Mouse (Mus musculus) heart, postnatal 10 days (tissue): Measurements from ENCODE around the gene Trabd2b. TPM values are rescaled to one million over a fixed set of nuclear protein-coding genes. Genes with fewer than 3 reads are reported as not detected.

Experiments used
- DNase-seq, 2 experiments: peaks; one replicate each; pipeline ENCODE4 v3.0.0; 2021
- intact Hi-C: fragments of 180-260 bp; cut with DNase I; formaldehyde crosslinking; loops from one replicate; pipeline ENCODE4 v1.15.1; 2025
- total RNA-seq, 2 experiments: library from RNA; stranded (reverse); gene quantifications; 2 replicates each; pipeline ENCODE4 v1.2.3; 2021

The Trabd2b gene
- total RNA-seq, 2 experiments from 2014 or later = 21.1 to 25.6 TPM

GRCm38 (mm10) chr4:114625920-114626319 lies 219.4 kb downstream of the Trabd2b start:
- intact Hi-C loops = no loop called here
- DNase-seq = no peak

GRCm38 (mm10) chr4:114627674-114628293 lies 221.3 kb downstream of the Trabd2b start:
- intact Hi-C loops = no loop called here
- DNase-seq = no peak

- intact Hi-C loops = loop anchor here (1.0 to 5.0 kb wide), 6 partner anchors 104 to 335 kb away; partner anchors contain the start of gene Trabd2b
- DNase-seq = peak; percentile 86 to 91
Measured at GRCm38 (mm10) chr4:114635889-114636288, 229.4 kb downstream of the Trabd2b start.

GRCm38 (mm10) chr4:114636324-114636723 lies 229.8 kb downstream of the Trabd2b start:
- intact Hi-C loops = loop anchor here (1.0 to 5.0 kb wide), 5 partner anchors 104 to 290 kb away; partner anchors contain the start of gene Trabd2b
- DNase-seq = no peak

- DNase-seq = peak; percentile 64 to 66
Measured at GRCm38 (mm10) chr4:114637120-114637519, 230.6 kb downstream of the Trabd2b start.

GRCm38 (mm10) chr4:114642469-114642868 lies 235.9 kb downstream of the Trabd2b start:
- intact Hi-C loops = no loop called here
- no peak for DNase-seq

More at GRCm38 (mm10) chr4:114637120-114637519, 230.6 kb downstream of the Trabd2b start:
- intact Hi-C loops = loop anchor here (2.0 to 5.0 kb wide), 4 partner anchors 105 to 240 kb away; partner anchors contain the start of gene Trabd2b

GRCm38 (mm10) chr4:114643679-114644208 lies 237.2 kb downstream of the Trabd2b start:
- no peak for DNase-seq
- intact Hi-C loops = no loop called here

GRCm38 (mm10) chr4:114645341-114645740 lies 238.8 kb downstream of the Trabd2b start:
- intact Hi-C loops = loop anchor here (5.0 kb wide), 1 partner anchor 262 kb away; the partner anchor contains the start of gene Foxd2
- no peak for DNase-seq

GRCm38 (mm10) chr4:114646825-114647681 lies 240.5 kb downstream of the Trabd2b start:
- intact Hi-C loops = loop anchor here (1.0 to 5.0 kb wide), 2 partner anchors 260 to 300 kb away; partner anchors contain the start of gene Foxd2
- DNase-seq = no peak

GRCm38 (mm10) chr4:114647689-114648088 lies 241.2 kb downstream of the Trabd2b start:
- DNase-seq = peak; percentile 73 to 84
- intact Hi-C loops = loop anchor here (1.0 to 5.0 kb wide), 2 partner anchors 260 to 300 kb away; partner anchors contain the start of gene Foxd2

GRCm38 (mm10) chr4:114648532-114649074 lies 242.1 kb downstream of the Trabd2b start:
- intact Hi-C loops = loop anchor here (5.0 kb wide), 1 partner anchor 259 kb away; the partner anchor contains the start of gene Foxd2
- no peak for DNase-seq

GRCm38 (mm10) chr4:114650551-114650950 lies 244.0 kb downstream of the Trabd2b start:
- DNase-seq = no peak
- intact Hi-C loops = no loop called here

- intact Hi-C loops = no loop called here
- DNase-seq = no peak
Measured at GRCm38 (mm10) chr4:114651007-114651406, 244.5 kb downstream of the Trabd2b start.

GRCm38 (mm10) chr4:114651606-114652005 lies 245.1 kb downstream of the Trabd2b start:
- intact Hi-C loops = no loop called here
- DNase-seq = peak in 1 of 2 experiments; percentile 34

- no peak for DNase-seq
- intact Hi-C loops = no loop called here
Measured at GRCm38 (mm10) chr4:114652400-114652799, 245.9 kb downstream of the Trabd2b start.

GRCm38 (mm10) chr4:114657933-114658332 lies 251.4 kb downstream of the Trabd2b start:
- intact Hi-C loops = no loop called here
- no peak for DNase-seq

GRCm38 (mm10) chr4:114659876-114660275 lies 253.4 kb downstream of the Trabd2b start:
- DNase-seq = no peak
- intact Hi-C loops = no loop called here

GRCm38 (mm10) chr4:114664063-114665036 lies 257.8 kb downstream of the Trabd2b start:
- peak; percentile 51 to 59 for DNase-seq
- intact Hi-C loops = loop anchor here (1.0 to 5.0 kb wide), 2 partner anchors 248 to 283 kb away; no protein-coding TSS in a partner anchor
